Comparison of ENCODE assay signal across 9 mouse cellular contexts in the genomic region with DNA sequence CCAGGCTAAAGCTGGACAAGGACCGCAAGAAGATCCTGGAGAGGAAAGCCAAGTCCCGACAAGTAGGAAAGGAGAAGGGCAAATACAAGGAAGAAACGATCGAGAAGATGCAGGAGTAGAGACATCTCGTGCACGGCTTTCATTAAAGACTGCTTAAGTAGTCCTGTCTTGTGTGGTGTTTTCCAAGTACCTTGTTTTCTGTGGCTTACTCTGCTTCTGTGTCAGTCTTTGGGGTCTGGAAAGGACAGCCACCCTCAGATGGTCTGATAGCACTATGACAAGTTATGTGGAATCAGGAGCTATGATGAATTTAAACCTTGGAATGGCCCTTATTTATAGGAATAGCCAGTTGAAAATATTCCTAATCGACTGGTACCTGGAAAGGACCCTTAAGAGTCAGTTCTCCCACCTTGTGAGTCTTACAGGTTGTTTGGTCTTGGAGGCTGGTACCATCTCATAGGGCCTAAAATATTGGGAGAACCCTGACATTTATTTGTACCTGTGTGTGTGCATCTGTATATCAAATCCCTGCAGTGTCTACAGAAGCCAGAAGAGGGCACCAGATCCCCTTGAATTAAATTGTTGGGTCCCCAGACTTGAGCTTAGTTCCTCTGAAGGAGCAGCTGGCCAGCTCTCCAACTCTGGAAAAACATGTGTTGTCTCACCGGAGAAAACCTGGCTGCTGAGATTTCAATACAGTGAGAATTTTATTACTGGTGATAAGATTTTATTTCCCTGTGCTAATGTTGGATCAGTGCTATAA. TPM values are rescaled to one million over a fixed set of nuclear protein-coding genes. Genes with fewer than 3 reads are reported as not detected.
DNase-seq lines count a peak whose midpoint lies in the region; ATAC-seq and TF ChIP-seq lines count a peak whose summit lies in the region.
"Had no signal": no experiment of that assay in that cellular context is flagged by ENCODE, and none has a peak within 500 bp of the region (broad histone marks: within the 10 kb centered on the region; RNA-seq: fewer than 3 reads in every experiment).

No protein-coding gene starts in this region.

- H3K36me3 ChIP-seq in midbrain, embryonic 11.5 days (ENCODE audit: control insufficient read depth, insufficient read depth, low read length) = peaks cover 24% of the 10 kb centered on the region
- H3K36me3 ChIP-seq in midbrain, embryonic 16.5 days (ENCODE audit: control insufficient read depth, insufficient read depth, low read length) = peaks cover 22% of the 10 kb centered on the region
- peaks cover 37% of the 10 kb centered on the region for H3K36me3 ChIP-seq in embryonic facial prominence, embryonic 15.5 days
- peaks cover 11% of the 10 kb centered on the region for H3K36me3 ChIP-seq in kidney, adult 2 months (ENCODE audit: control insufficient read depth, insufficient read depth, low read length)
- peaks cover 53% of the 10 kb centered on the region for H3K36me3 ChIP-seq in limb, embryonic 10.5 days

- ATAC-seq in midbrain, embryonic 11.5 days (ENCODE audit: low FRiP score) = no peak
- ATAC-seq in midbrain, embryonic 16.5 days = no peak
- no peak for ATAC-seq in embryonic facial prominence, embryonic 15.5 days (ENCODE audit: insufficient number of reproducible peaks, low FRiP score, low TSS enrichment, low read depth)

- H3K4me3 ChIP-seq in midbrain, embryonic 11.5 days (ENCODE audit: low read depth, low read length) = no peak overlapping the region
- no peak overlapping the region for H3K4me3 ChIP-seq in midbrain, embryonic 16.5 days (ENCODE audit: low read depth, low read length)
- H3K4me3 ChIP-seq in embryonic facial prominence, embryonic 15.5 days (replicated peaks) = no peak overlapping the region
- H3K4me3 ChIP-seq in kidney, adult 2 months (ENCODE audit: insufficient read depth, low read depth, low read length) = no peak overlapping the region
- H3K4me3 ChIP-seq in limb, embryonic 10.5 days = no peak overlapping the region

- H3K9ac ChIP-seq in midbrain, embryonic 11.5 days (ENCODE audit: low read length) = no peak overlapping the region
- no peak overlapping the region for H3K9ac ChIP-seq in midbrain, embryonic 16.5 days (ENCODE audit: low read depth, low read length)
- no peak overlapping the region for H3K9ac ChIP-seq in embryonic facial prominence, embryonic 15.5 days

- H3K9me3 ChIP-seq in midbrain, embryonic 11.5 days (ENCODE audit: control insufficient read depth, low read length) = no peaks in the 10 kb centered on the region
- no peaks in the 10 kb centered on the region for H3K9me3 ChIP-seq in midbrain, embryonic 16.5 days (replicated peaks; ENCODE audit: control insufficient read depth, low read length, poor library complexity, severe bottlenecking)
- H3K9me3 ChIP-seq in embryonic facial prominence, embryonic 15.5 days (replicated peaks) = no peaks in the 10 kb centered on the region
- no peaks in the 10 kb centered on the region for H3K9me3 ChIP-seq in limb, embryonic 10.5 days (replicated peaks)

- TF ChIP-seq CTCF in kidney, adult 2 months (conservative IDR thresholded peaks at IDR 0.05; ENCODE audit: insufficient read depth, insufficient read length, low read depth, low read length) = peak; percentile 48; the same call in 1 of the 2 replicates

- peak; percentile 97 for DNase-seq in midbrain, embryonic 11.5 days (ENCODE audit: low spot score, missing footprints)
- peak; percentile 58 for DNase-seq in adrenal gland, postnatal 25 days
- peak; percentile 91 for DNase-seq in kidney, adult 2 months
- DNase-seq in limb, embryonic 10.5 days (ENCODE audit: low spot score) = peak; percentile 72
- peak; percentile 91 for DNase-seq in retina, embryonic 14.5 days (ENCODE audit: low spot score)
- peak; percentile 52 to 71 for DNase-seq in urinary bladder, postnatal 36 days (ENCODE audit: low spot score in 2 of 2)

- no peak overlapping the region for H3K4me2 ChIP-seq in midbrain, embryonic 11.5 days
- H3K4me2 ChIP-seq in midbrain, embryonic 16.5 days (ENCODE audit: low read length) = no peak overlapping the region
- H3K4me2 ChIP-seq in embryonic facial prominence, embryonic 15.5 days (replicated peaks) = no peak overlapping the region

- no peak overlapping the region for H3K27ac ChIP-seq in midbrain, embryonic 11.5 days (ENCODE audit: low read depth, low read length)
- no peak overlapping the region for H3K27ac ChIP-seq in midbrain, embryonic 16.5 days (ENCODE audit: low read length)
- peak overlapping the region; percentile 41; the same call in 1 of the 2 replicates for H3K27ac ChIP-seq in embryonic facial prominence, embryonic 15.5 days (replicated peaks)
- no peak overlapping the region for H3K27ac ChIP-seq in kidney, adult 2 months (ENCODE audit: insufficient read depth, low read depth, low read length)
- H3K27ac ChIP-seq in limb, embryonic 10.5 days = no peak overlapping the region

- H3K27me3 ChIP-seq in midbrain, embryonic 11.5 days (ENCODE audit: control insufficient read depth, insufficient read depth, low read length) = no peaks in the 10 kb centered on the region
- no peaks in the 10 kb centered on the region for H3K27me3 ChIP-seq in midbrain, embryonic 16.5 days (ENCODE audit: control insufficient read depth, insufficient read depth, low read depth, low read length)
- 0 out of 2 replicates have a peak, but pooled peaks cover 3% of the 10 kb centered on the region for H3K27me3 ChIP-seq in embryonic facial prominence, embryonic 15.5 days
- no peaks in the 10 kb centered on the region for H3K27me3 ChIP-seq in kidney, adult 2 months (replicated peaks; ENCODE audit: control insufficient read depth, insufficient read depth, low read length)
- H3K27me3 ChIP-seq in limb, embryonic 10.5 days (ENCODE audit: low read depth, poor library complexity, severe bottlenecking) = 0 out of 2 replicates have a peak, but pooled peaks cover 6% of the 10 kb centered on the region

- no peak for TF ChIP-seq POLR2A in kidney, adult 2 months (IDR thresholded peaks at IDR 0.05; ENCODE audit: low read depth, low read length)

- H3K4me1 ChIP-seq in midbrain, embryonic 11.5 days (ENCODE audit: control insufficient read depth, insufficient read depth, low read length) = peaks cover 8% of the 10 kb centered on the region
- H3K4me1 ChIP-seq in midbrain, embryonic 16.5 days (ENCODE audit: control insufficient read depth, insufficient read depth, low read length) = peaks cover 7% of the 10 kb centered on the region; the same call in 1 of the 2 replicates
- peaks cover 23% of the 10 kb centered on the region for H3K4me1 ChIP-seq in embryonic facial prominence, embryonic 15.5 days
- H3K4me1 ChIP-seq in kidney, adult 2 months (ENCODE audit: control insufficient read depth, insufficient read depth, low read length) = no peaks in the 10 kb centered on the region
- peaks cover 20% of the 10 kb centered on the region for H3K4me1 ChIP-seq in limb, embryonic 10.5 days

- 93% methylated on average over 8 of the region's 8 CpGs for WGBS in midbrain, embryonic 11.5 days
- WGBS in midbrain, embryonic 16.5 days = 87% methylated on average over 8 of the region's 8 CpGs
- WGBS in embryonic facial prominence, embryonic 15.5 days = 86% methylated on average over 8 of the region's 8 CpGs
- 74% methylated on average over 8 of the region's 8 CpGs for WGBS in kidney, adult 2 months
- WGBS in limb, embryonic 10.5 days = 91% methylated on average over 8 of the region's 8 CpGs

RNA-seq across cellular contexts. Expression of a gene that starts 3.2 kb away (rescaled TPM):
- polyA plus RNA-seq in midbrain, embryonic 11.5 days (2014; fragmentation: Nextera tagmentation; extraction: Ambion mirVana) = 841 and 881 TPM in 2 replicates
- polyA plus RNA-seq in midbrain, embryonic 16.5 days (2015; fragmentation: Nextera tagmentation; extraction: Ambion mirVana) = 508 and 533 TPM in 2 replicates
- 1,094 and 1,140 TPM in 2 replicates for total RNA-seq in adrenal gland, postnatal 25 days (2021)
- polyA plus RNA-seq in embryonic facial prominence, embryonic 15.5 days (2015; fragmentation: Nextera tagmentation; extraction: Ambion mirVana) = 985 and 994 TPM in 2 replicates
- polyA plus RNA-seq in kidney, adult 2 months (2012; rRNA removed) = 1,040 and 1,128 TPM in 2 replicates
- polyA plus RNA-seq in limb, embryonic 10.5 days (2016; fragmentation: Nextera tagmentation; extraction: Ambion mirVana) = 1,058 and 1,266 TPM in 2 replicates

RNA-seq across cellular contexts. Expression of a gene that starts 16.2 kb away (rescaled TPM):
- 0.04 and 0.07 TPM in 2 replicates for polyA plus RNA-seq in midbrain, embryonic 11.5 days (2014; fragmentation: Nextera tagmentation; extraction: Ambion mirVana)
- not detected in 2 replicates for polyA plus RNA-seq in midbrain, embryonic 16.5 days (2015; fragmentation: Nextera tagmentation; extraction: Ambion mirVana)
- total RNA-seq in adrenal gland, postnatal 25 days (2021) = 0.15 TPM in 1 of 2 replicates, not detected in the other
- polyA plus RNA-seq in embryonic facial prominence, embryonic 15.5 days (2015; fragmentation: Nextera tagmentation; extraction: Ambion mirVana) = 3.4 and 3.5 TPM in 2 replicates
- 0.07 and 0.13 TPM in 2 replicates for polyA plus RNA-seq in kidney, adult 2 months (2012; rRNA removed)
- 0.04 and 0.09 TPM in 2 replicates for polyA plus RNA-seq in limb, embryonic 10.5 days (2016; fragmentation: Nextera tagmentation; extraction: Ambion mirVana)
- polyA plus RNA-seq: stomach, embryonic 14.5 days had no signal

RNA-seq across cellular contexts. Expression of a gene that starts 22.3 kb away (rescaled TPM):
- not detected in 2 replicates for polyA plus RNA-seq in midbrain, embryonic 11.5 days (2014; fragmentation: Nextera tagmentation; extraction: Ambion mirVana)
- 0.68 and 1.3 TPM in 2 replicates for polyA plus RNA-seq in midbrain, embryonic 16.5 days (2015; fragmentation: Nextera tagmentation; extraction: Ambion mirVana)
- 0.70 TPM in 1 of 2 replicates, not detected in the other for total RNA-seq in adrenal gland, postnatal 25 days (2021)
- polyA plus RNA-seq in embryonic facial prominence, embryonic 15.5 days (2015; fragmentation: Nextera tagmentation; extraction: Ambion mirVana) = not detected in 2 replicates
- 0.33 and 0.46 TPM in 2 replicates for polyA plus RNA-seq in kidney, adult 2 months (2012; rRNA removed)
- polyA plus RNA-seq in limb, embryonic 10.5 days (2016; fragmentation: Nextera tagmentation; extraction: Ambion mirVana) = not detected in 2 replicates

RNA-seq across cellular contexts. Expression of a gene that starts 32.9 kb away (rescaled TPM):
- polyA plus RNA-seq in midbrain, embryonic 11.5 days (2014; fragmentation: Nextera tagmentation; extraction: Ambion mirVana) = 47.6 and 49.6 TPM in 2 replicates
- 108 TPM in 2 replicates for polyA plus RNA-seq in midbrain, embryonic 16.5 days (2015; fragmentation: Nextera tagmentation; extraction: Ambion mirVana)
- total RNA-seq in adrenal gland, postnatal 25 days (2021) = 54.4 and 70.0 TPM in 2 replicates
- polyA plus RNA-seq in embryonic facial prominence, embryonic 15.5 days (2015; fragmentation: Nextera tagmentation; extraction: Ambion mirVana) = 110 and 117 TPM in 2 replicates
- 88.9 and 104 TPM in 2 replicates for polyA plus RNA-seq in kidney, adult 2 months (2012; rRNA removed)
- 52.6 and 61.8 TPM in 2 replicates for polyA plus RNA-seq in limb, embryonic 10.5 days (2016; fragmentation: Nextera tagmentation; extraction: Ambion mirVana)

RNA-seq across cellular contexts. Expression of a gene that starts 52.7 kb away (rescaled TPM):
- polyA plus RNA-seq in midbrain, embryonic 11.5 days (2014; fragmentation: Nextera tagmentation; extraction: Ambion mirVana) = 3.7 and 4.2 TPM in 2 replicates
- 27.7 and 30.5 TPM in 2 replicates for polyA plus RNA-seq in midbrain, embryonic 16.5 days (2015; fragmentation: Nextera tagmentation; extraction: Ambion mirVana)
- 18.7 and 23.4 TPM in 2 replicates for total RNA-seq in adrenal gland, postnatal 25 days (2021)
- polyA plus RNA-seq in embryonic facial prominence, embryonic 15.5 days (2015; fragmentation: Nextera tagmentation; extraction: Ambion mirVana) = 8.0 and 9.7 TPM in 2 replicates
- 38.2 and 44.7 TPM in 2 replicates for polyA plus RNA-seq in kidney, adult 2 months (2012; rRNA removed)
- polyA plus RNA-seq in limb, embryonic 10.5 days (2016; fragmentation: Nextera tagmentation; extraction: Ambion mirVana) = 8.0 and 9.0 TPM in 2 replicates
